Mouse (Mus musculus): ENCODE results near the gene Ccdc85b. TPM values are rescaled to one million over a fixed set of nuclear protein-coding genes. Genes with fewer than 3 reads are reported as not detected.
"Not testable (repeated sequence)": the region's sequence is repeated elsewhere in the genome, so short reads cannot be mapped to it uniquely, and the experiment has no call there.

Gene Ccdc85b
- 0.80 and 1.1 TPM in 2 replicates for total RNA-seq (2015)
- total RNA-seq (2017) = 1.7 TPM in 2 replicates

DNA sequence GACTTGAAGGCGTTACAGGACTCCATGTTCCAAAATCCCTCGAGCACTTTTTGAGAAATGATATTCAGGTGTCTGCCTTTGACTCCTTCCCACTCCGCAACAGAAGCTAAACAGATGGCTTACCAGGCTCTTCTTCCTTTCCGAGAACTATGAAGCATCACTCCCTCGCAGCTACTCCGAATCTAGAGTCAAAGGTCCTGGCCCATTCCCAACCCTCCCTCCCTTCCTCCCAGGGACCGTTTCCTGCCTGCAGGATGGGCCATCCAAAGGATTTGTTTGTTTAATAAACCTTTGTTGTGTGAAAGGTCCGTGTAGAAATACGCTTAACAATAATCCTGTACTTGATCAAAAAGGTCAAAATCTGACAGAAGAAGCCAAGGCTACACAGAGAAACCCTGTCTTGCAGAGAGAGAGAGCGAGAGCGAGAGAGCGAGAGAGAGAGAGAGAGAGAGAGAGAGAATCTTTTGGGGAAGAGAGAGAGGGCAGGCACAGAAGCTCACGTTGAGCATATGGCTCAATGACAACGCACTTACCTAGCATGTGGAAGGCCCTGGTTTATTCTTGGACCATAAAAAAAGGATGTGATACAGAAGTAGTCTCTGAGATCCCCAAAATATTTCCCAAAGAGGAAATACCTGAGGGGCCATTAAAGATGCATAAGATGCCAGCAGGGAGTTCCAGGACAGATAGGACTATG is at the start of gene Ccdc85b:
TSS of gene Ccdc85b (minus strand) at position 149 of the 697 bp plus-strand sequence.
- no peak for ATAC-seq (ENCODE audit: poor library complexity, severe bottlenecking)

DNA sequence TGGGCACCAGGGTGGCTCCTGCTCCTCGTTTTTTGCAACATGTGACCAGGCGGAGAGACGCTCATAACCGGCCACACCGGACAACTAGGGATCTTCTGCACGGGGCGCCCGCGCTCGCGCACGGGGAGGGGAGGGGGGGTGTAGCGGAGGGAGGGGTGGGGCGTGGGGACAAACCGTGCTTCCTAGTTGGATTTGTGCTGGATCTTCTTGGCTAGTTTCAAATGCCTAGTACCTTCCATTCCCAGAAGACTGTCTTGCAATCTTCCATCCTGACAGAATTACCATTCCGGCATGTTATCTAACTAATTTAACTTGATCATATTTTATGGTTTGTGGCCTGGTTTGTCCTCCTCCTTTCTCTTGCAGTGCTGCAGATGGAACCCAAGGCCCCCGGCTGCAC is 46.0 kb upstream of the Ccdc85b start, which contains the start of gene 1700020D05Rik:
TSS of gene 1700020D05Rik (minus strand) at position 101 of the 400 bp plus-strand sequence.
- no peak for ATAC-seq (ENCODE audit: poor library complexity, severe bottlenecking)

DNA sequence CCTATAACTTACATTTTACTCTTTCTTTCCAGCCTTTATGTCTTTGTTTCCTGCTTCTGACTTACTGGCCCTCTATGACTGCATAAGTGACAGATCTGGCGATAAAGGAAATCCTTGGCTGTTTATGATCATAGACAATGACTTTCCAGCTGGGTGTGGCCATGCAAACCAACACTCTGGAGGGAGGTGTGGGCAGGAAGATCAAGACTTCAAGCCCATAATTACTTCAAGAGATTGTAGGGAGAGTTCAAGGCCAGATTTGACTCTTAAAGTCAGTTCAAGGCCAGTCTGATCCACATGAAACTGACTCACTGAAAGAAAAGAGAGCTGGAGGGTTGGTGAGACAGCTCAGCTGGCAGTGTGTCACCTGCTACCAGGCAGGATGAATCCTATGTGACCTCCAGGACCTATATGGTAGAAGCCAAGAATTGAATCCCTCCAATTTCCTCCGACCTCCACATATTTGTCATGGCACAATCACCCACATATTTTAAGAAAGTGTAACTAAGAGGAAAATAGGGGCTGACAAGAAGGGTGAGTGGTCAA is 42.7 kb upstream of the Ccdc85b start:
- ATAC-seq (ENCODE audit: poor library complexity, severe bottlenecking) = no peak

DNA sequence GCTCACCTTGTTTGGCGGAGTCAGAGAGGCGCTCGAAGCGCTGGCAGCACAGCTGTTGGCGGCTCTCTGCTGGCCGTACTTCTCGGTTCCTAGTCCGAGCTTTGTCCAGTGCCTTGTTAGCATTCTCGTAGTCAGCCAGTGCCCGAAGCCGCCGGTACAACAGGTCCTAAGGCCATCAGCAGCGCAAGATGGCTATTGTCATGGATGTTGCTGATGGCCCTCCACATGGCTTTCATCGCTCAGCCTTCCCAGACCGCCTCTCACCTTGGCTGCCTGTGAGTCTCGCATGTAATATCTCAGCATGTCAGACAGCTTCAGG is 38.3 kb upstream of the Ccdc85b start:
- no peak for ATAC-seq (ENCODE audit: poor library complexity, severe bottlenecking)

DNA sequence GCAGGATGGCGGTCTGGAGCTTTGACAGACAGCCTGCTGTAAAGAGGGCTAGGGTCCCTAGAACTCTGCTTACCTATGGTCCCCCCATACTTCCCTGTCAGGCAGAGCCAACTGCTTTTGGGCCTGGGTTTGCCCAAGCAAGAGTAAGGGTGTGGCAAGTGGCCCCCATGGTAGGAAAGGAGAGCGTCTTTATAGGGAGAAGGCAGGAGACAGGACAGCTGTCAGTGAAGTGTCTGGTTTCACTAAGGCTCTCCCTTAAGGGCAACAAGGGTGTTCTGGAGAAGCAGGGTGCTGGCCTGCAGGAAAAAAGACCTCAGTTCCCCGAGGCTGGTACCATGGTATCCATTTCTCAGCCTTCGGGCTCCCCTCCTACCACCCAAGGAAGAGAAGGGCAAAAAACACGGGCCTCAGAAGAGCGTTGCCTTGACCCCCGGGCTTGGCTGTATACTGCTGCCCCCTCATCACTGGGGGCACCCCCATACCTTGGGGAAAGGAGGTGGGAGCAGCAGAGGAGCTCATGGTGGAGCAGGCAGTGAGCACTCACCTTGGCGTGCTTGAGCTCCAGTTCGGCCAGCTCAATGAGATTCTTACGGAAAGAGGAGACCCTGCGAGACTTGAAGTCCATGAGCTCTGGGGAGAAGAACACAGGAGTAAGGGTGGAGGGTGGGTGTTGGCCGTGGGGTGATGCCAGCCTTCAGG is 37.8 kb upstream of the Ccdc85b start:
- ATAC-seq (ENCODE audit: poor library complexity, severe bottlenecking) = no peak

DNA sequence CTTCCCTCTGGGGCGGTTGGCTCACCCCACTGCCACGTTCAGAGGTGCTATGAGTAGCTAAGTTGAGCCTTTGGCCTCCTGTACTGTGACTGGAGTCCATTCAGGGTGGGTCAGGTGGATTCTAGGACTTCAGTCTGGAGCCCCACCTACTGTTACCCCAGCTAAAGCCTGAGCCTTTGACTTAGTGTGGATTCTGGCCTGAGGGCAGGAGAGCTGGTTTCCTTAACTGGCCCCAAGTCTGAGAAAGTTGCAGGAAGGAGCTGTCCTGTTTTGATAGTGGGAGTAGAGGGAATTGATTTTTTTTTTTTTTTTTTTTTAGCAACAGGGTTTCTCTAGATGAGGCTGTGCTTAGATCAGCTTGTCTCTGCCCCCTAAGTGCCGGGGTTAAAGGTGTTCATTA is 36.6 kb upstream of the Ccdc85b start:
- ATAC-seq (ENCODE audit: poor library complexity, severe bottlenecking) = no peak

DNA sequence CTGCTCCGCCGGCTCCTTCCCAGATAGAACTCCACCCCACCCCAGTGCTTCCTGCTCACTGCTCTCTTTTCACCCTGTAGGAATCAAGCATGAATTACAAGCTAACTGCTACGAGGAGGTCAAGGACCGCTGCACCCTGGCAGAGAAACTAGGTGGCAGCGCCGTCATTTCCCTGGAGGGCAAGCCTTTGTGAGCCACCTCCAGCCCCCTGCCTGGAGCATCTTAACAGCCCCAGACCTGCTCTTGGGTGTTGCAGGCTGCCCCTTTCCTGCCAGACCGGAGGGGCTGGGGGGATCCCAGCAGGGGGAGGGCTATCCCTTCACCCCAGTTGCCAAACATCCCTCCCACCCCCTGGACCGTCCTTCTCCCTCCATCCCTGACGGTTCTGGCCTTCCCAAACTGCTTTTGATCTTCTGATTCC is 35.6 kb upstream of the Ccdc85b start:
- not testable (repeated sequence) for ATAC-seq (ENCODE audit: poor library complexity, severe bottlenecking)

DNA sequence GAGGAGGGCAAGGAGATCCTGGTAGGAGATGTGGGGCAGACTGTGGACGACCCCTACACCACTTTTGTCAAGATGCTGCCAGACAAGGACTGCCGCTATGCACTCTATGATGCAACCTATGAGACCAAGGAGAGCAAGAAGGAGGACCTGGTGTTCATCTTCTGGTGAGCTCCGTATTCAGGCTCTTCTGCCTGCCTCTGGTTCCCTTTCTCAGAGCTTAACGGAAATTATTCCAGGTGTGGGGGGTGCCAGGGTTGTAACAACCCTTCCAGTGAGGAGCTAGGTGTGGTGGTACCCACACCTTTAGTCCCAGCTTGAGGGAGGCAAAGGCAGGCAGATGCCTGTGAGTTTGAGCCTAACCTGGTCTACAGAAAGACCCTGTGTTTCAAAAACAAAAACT is 34.9 kb upstream of the Ccdc85b start:
- ATAC-seq (ENCODE audit: poor library complexity, severe bottlenecking) = no peak

DNA sequence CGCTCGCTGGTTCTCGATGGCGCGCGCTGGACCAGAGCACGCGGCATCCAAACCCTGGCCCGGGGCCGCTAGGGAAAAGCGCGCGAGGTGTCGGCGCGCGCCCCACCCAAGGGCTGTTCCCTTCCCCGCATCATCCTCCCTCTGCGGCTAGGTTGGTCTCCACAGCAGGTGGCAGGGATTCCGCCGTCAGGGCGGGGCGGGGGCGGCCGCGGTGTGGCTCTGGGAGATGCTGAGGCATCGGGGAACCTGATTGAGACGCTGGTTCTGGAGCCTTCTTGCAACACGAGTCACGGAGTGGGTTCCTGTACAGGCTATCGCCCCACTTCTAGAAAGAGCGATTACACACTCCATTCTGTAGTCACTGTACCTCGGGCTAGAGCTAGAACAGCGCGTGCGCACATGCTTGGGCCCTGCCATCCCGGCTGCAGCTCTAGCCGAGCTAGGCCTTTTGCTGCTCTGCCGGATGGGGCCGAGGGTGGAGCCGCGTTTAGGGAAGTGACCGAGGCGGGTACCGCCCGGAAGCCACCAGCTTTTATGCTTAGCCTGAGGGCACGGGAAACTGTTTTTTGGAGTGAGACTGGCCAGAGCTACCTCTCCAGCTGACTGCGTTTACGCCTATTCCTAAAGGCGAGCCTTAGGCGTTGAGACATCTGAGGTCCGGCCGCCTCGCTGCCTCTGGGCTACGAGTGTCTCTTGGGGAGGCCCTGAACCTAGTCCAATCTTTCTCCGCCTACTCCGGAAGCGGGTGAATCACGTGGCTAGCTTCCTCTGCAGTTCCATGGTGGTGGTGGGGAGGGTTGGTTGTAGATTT is 33.4 kb upstream of the Ccdc85b start:
- ATAC-seq (ENCODE audit: poor library complexity, severe bottlenecking) = peak; percentile 40

DNA sequence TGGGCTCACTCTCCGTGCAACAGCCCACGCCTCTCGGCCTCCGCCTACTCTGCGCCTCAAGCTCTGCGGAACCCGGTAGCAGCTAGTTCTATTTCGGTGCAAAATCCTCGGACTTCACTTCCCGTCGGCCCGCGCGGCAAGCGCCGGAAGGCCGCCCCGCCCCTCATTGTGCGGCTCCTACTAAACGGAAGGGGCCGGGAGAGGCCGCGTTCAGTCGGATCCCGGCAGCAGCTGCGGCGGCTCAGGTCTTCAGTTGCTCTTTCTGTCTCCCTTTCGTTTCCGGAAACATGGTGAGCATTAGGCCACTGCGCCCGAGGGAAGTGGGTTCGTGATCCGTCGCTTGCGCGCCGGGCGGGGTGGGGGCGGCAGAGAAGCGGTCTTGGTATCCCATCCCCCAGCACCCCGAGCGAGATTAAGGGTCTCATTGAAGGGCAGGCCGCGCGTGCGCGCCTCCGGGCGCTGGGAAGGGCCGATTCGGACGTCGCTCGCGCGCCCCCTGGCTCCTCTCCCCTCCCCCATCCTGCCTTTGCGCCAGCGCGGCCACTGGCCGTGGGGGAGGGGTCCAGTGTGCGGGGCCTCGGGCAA is 32.7 kb upstream of the Ccdc85b start, which contains the start of gene Cfl1:
TSS of gene Cfl1 (plus strand) at position 143 of the 585 bp plus-strand sequence.
- ATAC-seq (ENCODE audit: poor library complexity, severe bottlenecking) = peak; percentile 57

DNA sequence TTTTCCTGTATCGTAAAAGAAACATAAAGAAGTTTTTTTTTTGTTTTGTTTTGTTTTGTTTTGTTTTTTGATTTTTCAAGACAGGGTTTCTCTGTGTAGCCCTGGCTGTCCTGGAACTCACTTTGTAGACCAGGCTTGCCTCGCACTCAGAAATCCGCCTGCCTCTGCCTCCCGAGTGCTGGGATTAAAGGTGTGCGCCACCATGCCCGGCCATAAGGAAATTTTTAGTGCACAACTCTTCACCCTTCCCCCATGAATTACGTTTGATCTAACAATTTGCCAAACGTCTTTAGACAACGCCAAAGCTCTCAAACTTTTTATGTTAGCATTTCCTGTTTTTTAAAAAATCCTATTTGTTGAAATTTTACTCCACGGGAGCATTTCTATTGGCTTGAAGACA is 32.0 kb upstream of the Ccdc85b start:
- not testable (repeated sequence) for ATAC-seq (ENCODE audit: poor library complexity, severe bottlenecking)

DNA sequence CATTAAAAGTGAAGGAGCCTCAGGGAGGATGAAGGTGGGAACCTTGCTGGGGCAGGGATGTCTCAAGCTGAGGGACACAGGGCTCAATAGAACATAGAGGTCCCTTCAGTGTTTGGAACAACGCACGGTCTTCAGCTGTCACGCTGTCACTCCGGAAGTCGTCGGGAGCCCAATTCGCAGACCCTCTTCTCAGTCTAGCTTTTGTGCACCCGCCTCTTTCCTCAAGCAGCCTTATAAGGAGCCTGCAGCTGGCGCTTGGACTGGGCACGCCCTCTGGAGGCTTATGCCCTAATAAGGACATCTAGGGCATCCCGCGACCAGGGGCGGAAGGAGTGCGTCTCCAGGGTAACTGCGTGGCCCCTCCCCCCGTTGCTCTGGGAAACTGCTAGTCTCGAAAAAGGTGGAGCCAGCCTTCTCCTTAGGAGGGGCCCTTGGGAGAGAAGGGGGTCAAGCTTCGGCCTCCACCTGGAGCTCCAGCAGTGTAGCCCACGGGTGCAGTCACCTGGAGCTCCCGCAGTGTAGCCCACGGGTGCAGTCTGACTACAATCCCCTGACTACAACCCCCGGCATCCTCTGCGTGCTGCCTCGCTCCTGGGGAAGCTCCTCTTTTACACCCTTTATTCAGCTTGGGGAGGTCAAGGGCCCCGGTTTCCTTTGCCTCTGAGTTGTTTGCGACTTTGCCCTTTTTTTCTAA is 31.3 kb upstream of the Ccdc85b start:
- peak; percentile 62 for ATAC-seq (ENCODE audit: poor library complexity, severe bottlenecking)

DNA sequence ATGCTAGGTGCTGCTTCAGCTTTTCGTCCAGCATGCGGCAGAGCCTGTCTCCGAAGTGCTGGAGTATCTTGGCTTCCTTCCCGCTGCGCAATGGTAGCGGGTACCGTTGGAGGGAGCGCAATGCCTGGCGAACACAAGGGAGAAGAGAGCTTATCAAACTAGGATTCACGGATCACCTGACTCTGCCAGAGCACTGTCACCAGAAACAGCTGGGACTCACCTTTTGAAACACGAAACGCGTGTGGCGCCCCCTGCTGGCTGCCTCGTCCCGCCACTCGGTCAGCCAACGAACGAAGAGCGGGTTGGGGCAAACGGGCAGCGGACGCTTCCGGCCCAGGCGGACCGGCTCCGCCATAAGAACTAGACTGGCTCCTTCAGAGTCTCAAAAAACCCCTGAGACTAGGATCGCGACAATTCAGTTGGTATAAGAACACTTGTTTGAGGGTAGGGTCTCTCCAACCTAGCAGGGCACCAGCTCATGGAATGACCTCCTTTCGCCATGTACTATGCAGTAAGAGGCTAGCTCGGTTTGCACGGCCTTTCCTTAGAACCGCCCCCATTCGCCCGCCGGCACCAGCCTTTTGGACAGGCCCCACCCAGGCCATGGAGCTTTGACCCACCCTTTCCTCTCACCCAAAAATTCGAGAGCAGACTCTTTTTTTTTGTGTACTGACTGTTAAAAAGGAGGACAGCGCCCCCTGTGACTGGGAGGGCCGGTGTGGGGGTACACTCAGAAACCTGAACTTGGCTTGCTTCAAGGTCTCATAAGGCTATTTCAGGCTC is 30.3 kb upstream of the Ccdc85b start, which contains the start of gene Mus81:
TSS of gene Mus81 (minus strand) at position 635 of the 783 bp plus-strand sequence.
- peak; percentile 33 for ATAC-seq (ENCODE audit: poor library complexity, severe bottlenecking)

DNA sequence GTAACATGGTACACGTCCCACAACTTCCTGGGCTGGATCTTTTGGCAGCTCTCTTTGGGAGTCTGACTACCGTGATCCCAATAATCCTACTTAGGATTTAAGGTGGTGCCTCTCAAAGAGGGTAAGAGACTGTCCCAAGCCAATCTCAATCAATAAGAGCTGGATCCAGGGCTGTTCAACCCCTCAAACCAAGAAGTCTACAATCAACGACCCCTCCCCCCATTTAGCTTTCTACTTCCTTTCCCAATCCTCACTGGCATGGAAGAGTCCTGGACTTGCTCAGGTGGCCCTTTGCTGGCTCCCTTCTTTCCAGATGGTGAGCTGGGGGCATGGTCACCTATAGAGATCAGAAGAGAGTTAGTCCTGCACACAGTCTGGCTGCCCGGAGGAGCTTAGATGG is 29.1 kb upstream of the Ccdc85b start:
- no peak for ATAC-seq (ENCODE audit: poor library complexity, severe bottlenecking)

DNA sequence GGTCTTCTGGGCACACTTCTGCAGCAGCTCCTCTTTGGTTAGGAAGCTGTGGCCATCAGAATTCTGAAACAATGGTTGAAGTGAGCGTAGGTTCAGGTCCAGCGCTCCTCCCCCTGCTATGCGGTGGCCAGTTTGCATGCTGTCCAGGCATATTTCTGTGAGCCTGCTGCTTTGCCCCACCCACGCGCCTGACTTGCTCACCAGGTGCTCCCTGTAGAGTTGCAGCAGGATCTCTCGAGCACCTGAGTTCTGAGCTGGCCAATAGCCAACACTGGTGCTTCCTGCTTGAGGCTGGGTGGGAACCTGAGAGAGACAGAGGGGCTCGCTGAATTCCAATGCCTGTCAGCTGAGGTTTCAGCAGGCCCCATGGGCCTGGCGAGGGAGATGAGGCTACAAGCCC is 28.6 kb upstream of the Ccdc85b start:
- ATAC-seq (ENCODE audit: poor library complexity, severe bottlenecking) = no peak

DNA sequence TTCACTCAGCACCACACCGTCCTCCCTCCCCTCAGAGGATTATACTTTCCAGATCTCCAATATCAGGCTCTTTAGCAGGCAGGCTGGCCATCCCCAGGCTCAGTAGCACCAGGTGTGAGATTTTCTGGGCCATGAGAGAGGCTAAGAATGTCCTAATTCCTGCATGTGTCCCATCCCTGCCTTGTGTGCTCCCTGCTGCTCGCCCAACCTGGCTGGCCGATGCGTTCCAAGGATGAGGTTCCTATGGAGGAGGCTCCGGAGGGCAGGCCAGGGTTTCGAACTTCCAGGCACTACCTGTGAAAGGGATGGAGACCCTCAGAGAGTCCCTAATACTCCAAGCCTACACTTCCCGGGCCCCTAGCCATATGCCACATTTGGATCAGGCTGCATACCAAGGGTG is 28.1 kb upstream of the Ccdc85b start:
- no peak for ATAC-seq (ENCODE audit: poor library complexity, severe bottlenecking)

DNA sequence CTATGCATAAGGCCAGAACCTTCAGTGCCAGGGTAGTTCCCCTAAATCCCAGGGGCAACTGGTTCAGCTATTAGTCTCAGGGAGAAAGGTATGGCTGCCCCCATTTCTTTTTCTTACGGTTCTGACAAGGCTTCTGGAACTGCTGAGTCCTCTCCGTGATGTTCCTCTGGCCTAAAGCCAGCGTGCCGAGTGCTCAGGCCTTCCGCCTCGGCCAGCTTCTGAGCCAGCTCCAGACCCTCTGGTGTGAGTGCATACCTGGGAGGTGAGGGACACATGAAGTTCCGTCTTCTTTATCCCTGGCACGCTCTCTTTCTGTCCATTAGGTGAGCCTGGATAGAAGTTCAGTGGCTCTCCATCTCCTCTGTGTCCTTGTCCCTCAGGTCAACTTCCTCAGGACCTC is 27.7 kb upstream of the Ccdc85b start:
- no peak for ATAC-seq (ENCODE audit: poor library complexity, severe bottlenecking)

DNA sequence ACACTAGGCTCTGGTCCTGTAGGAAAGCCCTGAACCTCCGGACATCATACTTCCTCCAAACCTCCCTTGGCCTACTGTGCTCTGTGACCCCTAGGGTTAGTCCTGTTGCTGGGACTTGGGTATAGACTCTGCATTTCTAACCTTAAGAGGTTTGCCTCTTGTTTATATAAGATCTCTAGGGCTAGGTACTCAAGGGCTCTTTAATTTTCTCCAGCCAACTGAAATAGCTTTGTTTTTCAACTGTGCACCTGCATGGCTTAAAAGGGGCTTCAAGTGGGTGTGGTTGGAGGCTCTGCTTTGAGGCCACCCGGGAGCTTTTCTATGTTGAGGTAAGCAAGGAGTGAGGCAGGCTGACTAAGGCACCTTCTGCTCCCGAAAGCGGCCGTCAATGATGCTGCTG is 26.8 kb upstream of the Ccdc85b start:
- no peak for ATAC-seq (ENCODE audit: poor library complexity, severe bottlenecking)

Measured in megakaryocyte, adult 5-6 weeks (primary cell).